Mouse (Mus musculus): ENCODE measurements at regions not wholly inside any gene's neighbourhood (a gene's known extent, or its start where the extent isn't known, plus 50 kb on each side); places are given as distances from the start of the nearest gene placed in this dataset.

GRCm38 (mm10) chr12:32653096-32653495 is 166.2 kb upstream of the Nampt start:
- no peak for DNase-seq

GRCm38 (mm10) chr12:32656194-32656593 is 163.2 kb upstream of the Nampt start:
- no peak for DNase-seq

GRCm38 (mm10) chr12:32661782-32662413 is 157.4 kb upstream of the Nampt start:
- DNase-seq: peak; percentile 2 to 4

- no peak for DNase-seq
Observed at GRCm38 (mm10) chr12:32666040-32666439, 153.3 kb upstream of the Nampt start.

- DNase-seq: no peak
Observed at GRCm38 (mm10) chr12:32677908-32678307, 141.4 kb upstream of the Nampt start.

DNA sequence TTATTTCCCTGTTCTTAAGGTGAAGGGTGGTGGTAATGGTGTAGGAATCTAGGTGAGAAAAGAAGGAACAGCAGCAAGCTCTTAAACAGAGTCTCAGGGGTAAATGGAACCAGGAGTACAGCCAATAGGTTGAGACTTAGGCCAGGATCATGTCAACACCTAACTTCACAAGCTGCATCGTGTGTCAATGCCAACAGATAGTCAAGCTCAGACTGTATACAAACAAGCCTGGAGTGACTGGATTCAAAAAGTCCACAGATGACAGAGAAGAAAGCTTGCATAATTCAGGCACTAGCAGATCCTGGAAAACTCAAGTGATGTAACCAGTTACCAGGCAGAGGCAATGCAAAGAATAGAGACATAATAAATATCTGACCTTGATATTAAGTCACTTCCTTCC is 140.6 kb upstream of the Nampt start:
- DNase-seq: no peak

DNA sequence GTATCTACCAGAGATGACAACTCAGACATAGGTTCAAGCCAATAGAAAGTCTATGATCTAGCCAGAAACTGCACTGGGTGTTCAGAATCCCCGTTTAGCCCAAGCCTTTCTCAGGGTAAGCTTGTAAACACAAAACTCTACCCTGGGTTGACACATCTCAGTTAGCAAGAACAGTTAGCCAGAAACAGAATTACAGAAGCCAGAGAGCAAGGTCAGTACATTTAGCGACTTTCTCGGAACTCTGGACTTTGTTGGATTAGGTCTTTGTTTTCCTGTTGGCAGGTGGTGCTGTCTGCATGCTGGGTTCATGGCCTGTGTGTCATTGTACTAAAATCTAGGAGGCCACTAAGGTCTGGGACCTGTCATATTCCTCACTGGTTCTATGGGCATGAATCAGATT is 137.4 kb upstream of the Nampt start:
- no peak for DNase-seq

DNA sequence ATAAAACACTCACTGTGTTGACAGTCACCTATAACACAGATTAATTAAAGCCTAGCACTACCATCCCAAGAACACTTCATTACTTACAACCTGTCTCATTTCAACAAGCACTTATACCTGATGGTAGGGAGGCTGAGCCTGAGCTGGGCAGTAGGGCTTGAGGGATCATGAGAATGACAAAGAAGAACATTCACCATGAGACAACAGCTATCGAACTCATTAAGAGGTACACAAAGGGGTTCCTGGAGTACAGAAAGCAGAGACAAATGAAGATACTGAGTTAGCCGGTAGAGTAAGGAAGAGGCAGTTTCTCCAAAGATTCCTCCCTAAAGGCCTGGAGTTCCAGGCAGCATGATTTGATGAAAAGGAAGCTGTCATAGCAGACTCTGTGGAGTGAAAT is 136.0 kb upstream of the Nampt start:
- DNase-seq: no peak

DNA sequence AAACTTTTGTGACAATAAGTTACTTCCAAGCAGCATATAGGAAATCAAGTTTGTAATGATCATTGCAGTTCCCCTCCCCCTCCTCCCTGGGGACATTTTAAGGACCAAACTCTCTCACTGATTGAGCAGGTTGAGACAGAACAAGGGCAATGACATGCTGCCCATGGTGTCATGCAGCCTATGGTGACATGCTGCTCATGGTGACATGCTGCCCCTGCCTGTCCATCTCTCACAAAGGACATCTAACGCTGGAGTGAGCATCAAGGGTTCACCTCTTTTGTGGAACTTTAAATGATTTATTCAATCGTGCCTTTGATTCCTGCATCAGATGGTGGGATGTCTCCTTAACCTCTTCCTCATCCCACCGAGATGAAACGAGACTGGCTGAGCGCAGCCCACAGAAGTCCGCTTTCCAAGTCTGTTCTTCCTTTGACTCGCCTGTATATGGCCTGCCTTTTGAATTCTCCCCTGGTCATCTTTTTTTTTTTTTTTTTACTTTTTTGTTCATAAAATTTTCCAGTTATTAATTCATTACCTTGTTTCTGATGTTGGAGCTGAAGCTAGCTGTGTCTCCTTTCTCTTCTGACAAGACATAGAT is 133.5 kb upstream of the Nampt start:
- DNase-seq: no peak

GRCm38 (mm10) chr12:32689361-32689760 is 130.0 kb upstream of the Nampt start:
- no peak for DNase-seq

DNA sequence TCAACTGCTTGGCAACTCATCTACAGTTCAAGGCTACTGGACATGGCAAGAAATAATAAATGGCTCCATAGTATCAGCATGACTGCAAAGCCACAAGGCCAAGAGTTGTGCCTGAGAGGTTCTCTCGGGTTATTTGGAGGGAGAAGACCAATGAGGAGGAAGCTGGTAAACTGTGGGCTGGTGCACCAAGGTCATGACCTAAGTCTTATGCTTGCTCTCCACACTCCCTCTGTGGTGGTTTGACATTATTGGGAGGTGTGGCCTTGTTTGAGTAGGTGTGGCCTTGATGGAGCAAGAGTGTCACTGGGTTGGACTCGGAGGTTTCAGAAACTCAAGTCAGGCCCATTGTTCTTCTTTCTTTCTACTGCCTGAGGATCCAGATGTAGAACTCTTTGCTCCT is 129.2 kb upstream of the Nampt start:
- no peak for DNase-seq

DNA sequence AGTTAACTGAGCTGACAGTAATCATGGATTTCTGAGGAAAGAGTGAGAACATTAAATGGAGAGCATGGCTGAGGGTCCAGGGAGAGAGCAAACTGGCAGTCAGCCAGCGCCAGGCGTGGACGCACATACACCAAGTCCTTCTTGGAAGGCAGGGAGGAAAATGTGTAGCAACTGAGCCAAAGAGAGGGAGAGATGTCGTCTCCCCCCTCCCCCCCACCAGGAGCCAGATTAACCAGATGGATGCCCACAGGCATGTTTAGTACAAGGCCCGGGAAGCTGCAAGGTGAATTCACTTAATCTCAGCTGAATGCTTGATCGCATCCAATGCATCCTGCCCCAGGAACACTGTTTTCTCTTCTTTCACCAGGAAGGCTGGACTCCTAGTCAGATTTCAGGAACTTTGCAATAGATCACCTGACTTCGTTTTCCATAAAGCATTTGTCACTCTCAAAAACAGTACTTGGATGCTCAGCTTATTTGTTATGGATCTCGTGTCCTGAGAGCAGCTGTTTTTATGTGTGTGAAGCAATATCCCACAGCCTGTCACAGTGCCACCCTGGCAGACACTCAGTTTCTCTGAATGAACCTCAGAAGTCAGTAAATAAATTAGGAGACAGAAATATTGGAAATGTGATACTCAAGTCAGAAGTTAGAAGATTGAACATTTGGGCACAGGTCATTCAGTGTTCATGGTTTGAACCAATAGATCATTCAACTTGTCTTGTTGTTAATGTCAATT is 127.1 kb upstream of the Nampt start:
- peak; percentile 63 to 73 for DNase-seq

DNA sequence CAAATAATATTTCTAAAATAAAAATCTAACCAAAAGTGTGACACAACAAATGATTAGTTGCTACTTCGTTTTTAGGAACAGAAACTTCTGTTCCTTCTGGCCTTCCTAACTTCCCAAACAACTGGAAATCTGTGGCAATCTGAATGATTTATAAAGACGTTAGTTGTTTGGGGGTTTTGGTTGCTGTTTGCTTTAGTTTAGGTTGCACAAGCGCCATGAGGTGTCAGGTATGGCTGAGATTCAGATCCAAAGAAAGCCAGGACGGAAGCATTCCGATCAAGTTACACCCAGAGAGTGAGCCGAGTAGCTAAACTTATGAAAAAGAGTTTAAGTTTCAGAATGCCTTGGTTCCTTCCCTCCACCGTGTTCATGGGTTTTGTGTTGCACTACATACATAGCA is 126.4 kb upstream of the Nampt start:
- DNase-seq: no peak

- no peak for DNase-seq
Observed at GRCm38 (mm10) chr12:32693678-32694077, 125.7 kb upstream of the Nampt start.

DNA sequence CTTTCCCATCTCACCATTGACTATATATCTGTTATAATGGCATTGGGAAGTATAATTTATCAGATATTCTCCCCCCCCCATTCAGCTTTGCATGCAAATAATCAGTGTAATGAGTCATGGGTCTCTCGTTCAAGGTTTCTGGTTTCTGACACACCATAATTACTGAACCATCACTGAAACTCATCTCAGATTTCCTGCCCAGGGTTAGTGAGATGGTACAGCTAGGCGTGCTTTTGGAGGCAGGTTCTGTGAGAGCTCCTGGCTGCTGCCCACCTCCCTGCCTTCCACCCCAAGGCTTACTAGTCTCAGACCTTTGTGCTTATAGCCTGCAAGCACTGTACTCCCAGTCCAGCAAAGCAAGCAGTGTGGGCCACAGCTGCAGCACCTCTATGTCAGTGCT is 122.5 kb upstream of the Nampt start:
- DNase-seq: no peak

- DNase-seq: no peak
Observed at GRCm38 (mm10) chr12:32709188-32709587, 110.2 kb upstream of the Nampt start.

DNA sequence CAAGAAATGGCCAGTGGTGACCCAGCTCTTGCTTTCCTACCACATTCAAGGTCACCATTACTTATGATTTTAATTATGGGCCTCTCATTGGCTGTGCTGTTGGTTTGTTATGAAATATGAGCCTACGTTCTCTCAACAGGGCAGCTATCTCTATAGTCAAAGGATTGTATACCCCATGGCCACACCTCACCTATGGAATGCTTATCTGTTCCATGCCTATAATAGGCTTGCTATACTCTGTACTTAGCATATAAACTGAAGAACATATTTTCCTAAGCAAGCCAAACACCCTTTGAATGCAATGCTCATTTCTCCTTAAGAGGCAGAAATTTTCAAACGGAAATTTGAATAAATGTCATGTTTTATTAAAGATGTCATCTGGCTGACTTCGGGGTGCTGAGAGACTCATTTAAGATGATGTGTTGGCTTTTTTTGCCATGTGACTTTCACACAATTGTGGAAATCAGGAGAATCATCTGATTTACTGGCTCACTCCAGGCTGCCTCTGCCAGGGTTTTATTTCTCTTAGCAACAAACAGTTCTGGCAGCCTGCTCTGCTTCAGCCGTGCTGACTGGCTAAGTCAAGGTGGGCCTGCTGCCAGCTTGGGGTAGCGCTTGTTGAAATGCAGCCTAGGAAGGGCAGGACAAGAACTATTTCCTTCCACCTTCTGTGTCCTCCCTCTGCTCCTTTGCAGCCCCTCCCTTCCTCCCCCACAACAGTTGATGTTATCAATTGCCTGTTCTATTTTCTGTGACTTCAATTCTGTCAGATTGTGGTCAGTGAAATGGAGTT is 102.0 kb upstream of the Nampt start:
- peak; percentile 67 to 77 for DNase-seq

- DNase-seq: no peak
Observed at GRCm38 (mm10) chr12:32719203-32719602, 100.1 kb upstream of the Nampt start.

- DNase-seq: peak in 1 of 2 experiments; percentile 12
Observed at GRCm38 (mm10) chr12:32724451-32725188, 94.7 kb upstream of the Nampt start.

GRCm38 (mm10) chr12:32727539-32727938 is 91.8 kb upstream of the Nampt start:
- DNase-seq: no peak

DNA sequence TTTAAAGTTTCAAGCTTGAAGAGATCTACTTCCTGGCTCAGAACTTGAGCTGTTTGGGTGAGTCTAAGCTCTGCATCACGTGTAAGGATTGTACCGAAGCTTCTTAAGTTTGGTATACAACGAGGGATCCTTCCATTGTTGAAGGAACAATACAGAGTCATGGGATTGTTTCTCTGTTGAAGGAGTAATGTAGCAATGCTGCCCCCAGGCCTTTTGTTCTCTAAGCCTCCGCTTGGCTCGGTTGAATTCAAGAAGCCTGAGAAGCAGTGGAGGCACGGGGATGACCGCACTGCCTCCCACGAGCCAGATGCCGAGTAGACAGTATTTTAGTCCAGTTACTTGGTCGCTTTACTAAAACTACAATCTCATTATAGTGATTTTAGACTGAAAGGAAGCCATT is 90.9 kb upstream of the Nampt start:
- DNase-seq: no peak

- DNase-seq: no peak
Observed at GRCm38 (mm10) chr12:32735224-32735623, 84.1 kb upstream of the Nampt start.

DNA sequence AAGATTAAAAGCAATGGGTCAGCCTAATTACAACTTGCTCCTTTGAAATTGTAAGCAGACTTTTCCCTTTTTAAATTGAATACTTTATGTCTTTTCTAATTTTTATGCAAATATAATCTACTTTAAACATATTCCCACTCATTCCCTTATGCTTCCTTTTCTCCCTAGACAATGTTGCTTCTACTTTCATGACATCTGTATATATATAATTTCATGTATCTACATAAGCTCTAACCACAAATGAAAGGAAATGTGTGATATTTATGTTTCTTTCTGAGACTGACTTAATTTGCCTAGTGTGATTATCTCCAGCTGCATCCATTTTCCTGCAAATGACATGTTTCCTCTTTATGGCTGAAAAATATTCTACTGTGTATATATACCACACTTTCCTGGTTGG is 77.9 kb upstream of the Nampt start:
- no peak for DNase-seq
